In the genomic region with DNA sequence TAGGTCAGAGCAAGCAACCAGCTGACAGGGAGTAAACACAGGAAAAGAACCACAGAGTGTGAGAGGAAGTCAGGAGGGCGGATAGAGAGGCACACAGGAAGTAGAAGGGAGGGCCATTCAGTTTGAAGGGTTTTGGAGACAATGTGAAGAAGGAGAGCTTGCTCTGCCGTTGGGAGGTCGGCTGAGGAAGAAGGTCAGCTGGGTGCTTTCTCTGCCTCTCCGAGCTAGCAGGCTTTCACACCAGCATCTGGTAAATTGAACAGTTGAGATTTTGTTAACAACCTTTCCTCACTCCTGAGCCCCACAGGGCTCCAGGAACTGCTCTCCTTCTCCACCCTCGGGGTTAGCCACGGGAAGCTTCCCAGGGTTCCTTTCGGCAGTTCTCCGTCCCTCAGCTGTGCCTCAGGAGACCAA, we compare ENCODE assay signal across 8 mouse cellular contexts.
A peak's percentile ranks its signal among the peaks of the same experiment; 100 is the strongest.
DNase-seq lines count a peak whose midpoint lies in the region; ATAC-seq and TF ChIP-seq lines count a peak whose summit lies in the region.

No protein-coding gene starts in this region.

- no peak for TF ChIP-seq EP300 in heart, postnatal 0 days (IDR thresholded peaks at IDR 0.05; ENCODE audit: low read depth)

- H3K9me3 ChIP-seq in heart, postnatal 0 days (replicated peaks; ENCODE audit: control insufficient read depth, low read length) = no peaks in the 10 kb centered on the region
- H3K9me3 ChIP-seq in limb, embryonic 12.5 days = no peaks in the 10 kb centered on the region

- H3K27me3 ChIP-seq in heart, postnatal 0 days (ENCODE audit: control insufficient read depth, insufficient read depth, low read length) = no peaks in the 10 kb centered on the region
- no peaks in the 10 kb centered on the region for H3K27me3 ChIP-seq in limb, embryonic 12.5 days

- H3K4me2 ChIP-seq in heart, postnatal 0 days (ENCODE audit: low read depth, low read length) = peak overlapping the region; percentile 40
- peak overlapping the region; percentile 22; the same call in 1 of the 2 replicates for H3K4me2 ChIP-seq in limb, embryonic 12.5 days

- no peaks in the 10 kb centered on the region for H3K36me3 ChIP-seq in heart, postnatal 0 days (replicated peaks; ENCODE audit: control insufficient read depth, insufficient read depth, low read length)
- H3K36me3 ChIP-seq in limb, embryonic 12.5 days = no peaks in the 10 kb centered on the region

- DNase-seq in 416B (ENCODE audit: low read depth) = peak; percentile 87
- peak; percentile 83 for DNase-seq in R1 (ENCODE audit: low read depth, low spot score)
- DNase-seq in heart, postnatal 0 days (ENCODE audit: low spot score) = peak; percentile 31
- no peak for DNase-seq in left cerebral cortex, adult 2 months (ENCODE audit: extremely low spot score in 1 of 2, low spot score in 2 of 2)
- no peak for DNase-seq in urinary bladder, postnatal 4 days (ENCODE audit: low spot score in 2 of 2)
- no peak for DNase-seq in cerebellum, postnatal 14 days

- 0 out of 2 replicates have a peak overlapping the region, but pooled peaks have one; percentile 4 for H3K27ac ChIP-seq in heart, postnatal 0 days (ENCODE audit: low read depth)
- H3K27ac ChIP-seq in limb, embryonic 12.5 days = no peak overlapping the region
- H3K27ac ChIP-seq in left cerebral cortex, adult 2 months = no peak overlapping the region

- H3K4me1 ChIP-seq in heart, postnatal 0 days (ENCODE audit: control insufficient read depth, insufficient read depth) = no peaks in the 10 kb centered on the region
- H3K4me1 ChIP-seq in limb, embryonic 12.5 days (replicated peaks) = 0 out of 2 replicates have a peak, but pooled peaks cover 4% of the 10 kb centered on the region

- peak; percentile 71 for ATAC-seq in heart, postnatal 0 days (ENCODE audit: insufficient read depth, low read depth)
- ATAC-seq in limb, embryonic 12.5 days (ENCODE audit: insufficient number of reproducible peaks, insufficient read depth, low FRiP score, low TSS enrichment, low read depth) = no peak
- ATAC-seq in neutrophil, adult 5-6 weeks (ENCODE audit: extremely low read depth, insufficient number of reproducible peaks, low FRiP score, poor library complexity, severe bottlenecking) = peak; percentile 56; the same call in 1 of the 2 replicates

- intact Hi-C loops in left cerebral cortex, adult 2 months (cut with DNase I) = no loop called here

- H3K4me3 ChIP-seq in heart, postnatal 0 days (ENCODE audit: low read depth, low read length) = peak overlapping the region; percentile 27
- 0 out of 2 replicates have a peak overlapping the region, but pooled peaks have one; percentile 3 for H3K4me3 ChIP-seq in limb, embryonic 12.5 days (replicated peaks)
- no peak overlapping the region for H3K4me3 ChIP-seq in left cerebral cortex, adult 2 months

- TF ChIP-seq CTCF in heart, postnatal 0 days (IDR thresholded peaks at IDR 0.05; ENCODE audit: low read depth) = no peak
- no peak for TF ChIP-seq CTCF in left cerebral cortex, adult 2 months (IDR thresholded peaks at IDR 0.05)

- WGBS in heart, postnatal 0 days = 25% methylated on average over 8 of the region's 8 CpGs
- 61% methylated on average over 8 of the region's 8 CpGs for WGBS in limb, embryonic 12.5 days

- 0 out of 2 replicates have a peak overlapping the region, but pooled peaks have one; percentile 13 for H3K9ac ChIP-seq in heart, postnatal 0 days (replicated peaks; ENCODE audit: low read depth, low read length)
- no peak overlapping the region for H3K9ac ChIP-seq in limb, embryonic 12.5 days (replicated peaks)

Comparison
In these comparisons a context has a peak if more than half of its experiments do, and no peak if none do; other contexts are left out.
1. DNase-seq: peak in 416B (single experiment), R1 (single experiment) and heart, postnatal 0 days (single experiment); none in left cerebral cortex, adult 2 months (0 of 2), urinary bladder, postnatal 4 days (0 of 2) and cerebellum, postnatal 14 days (0 of 2).